ENCODE assay signal across 10 mouse cellular contexts in genomic region chr1:156963871-156964585, GRCm38 (mm10). TPM values are rescaled to one million over a fixed set of nuclear protein-coding genes. Genes with fewer than 3 reads are reported as not detected.
DNase-seq lines count a peak whose midpoint lies in the region; ATAC-seq lines count a peak whose summit lies in the region.
"Had no signal": no experiment of that assay in that cellular context is flagged by ENCODE, and none has a peak within 500 bp of the region (broad histone marks: within the 10 kb centered on the region; RNA-seq: fewer than 3 reads in every experiment).

No protein-coding gene starts in this region.

- no peaks in the 10 kb centered on the region for H3K36me3 ChIP-seq in liver, embryonic 12.5 days
- H3K36me3 ChIP-seq in embryonic facial prominence, embryonic 14.5 days (ENCODE audit: control insufficient read depth, insufficient read depth, low read length), result no peaks in the 10 kb centered on the region

- H3K27ac ChIP-seq in liver, embryonic 12.5 days, result peak overlapping the region; percentile 30; the same call in 1 of the 2 replicates
- H3K27ac ChIP-seq in embryonic facial prominence, embryonic 14.5 days (replicated peaks; ENCODE audit: low read depth, low read length), result peak overlapping the region; percentile 3; the same call in 1 of the 2 replicates

- WGBS in liver, embryonic 12.5 days (ENCODE audit: insufficient replicate concordance), result 12% methylated on average over 7 of the region's 7 CpGs
- WGBS in embryonic facial prominence, embryonic 14.5 days, result 20% methylated on average over 7 of the region's 7 CpGs

- H3K4me1 ChIP-seq in liver, embryonic 12.5 days, result peaks cover 24% of the 10 kb centered on the region
- peaks cover 15% of the 10 kb centered on the region for H3K4me1 ChIP-seq in embryonic facial prominence, embryonic 14.5 days (ENCODE audit: control insufficient read depth, insufficient read depth, low read length)

- ATAC-seq in liver, embryonic 12.5 days, result no peak
- peak; percentile 56 for ATAC-seq in embryonic facial prominence, embryonic 14.5 days (ENCODE audit: low read depth)

- DNase-seq in embryo, embryonic 11 days, result peak; percentile 35
- DNase-seq in embryo, embryonic 10 days (ENCODE audit: low spot score), result no peak
- DNase-seq in liver, result no peak
- peak; percentile 59 for DNase-seq in embryonic facial prominence, embryonic 14.5 days (ENCODE audit: low spot score)
- DNase-seq in mesoderm, embryonic 11.5 days (ENCODE audit: low read depth, low spot score), result peak; percentile 21
- no peak for DNase-seq in kidney, adult 11 months
- DNase-seq in right cerebral cortex, postnatal 25 days, result no peak
- DNase-seq: B cell, adult 2 months; kidney, adult 2 months had no signal

- H3K4me2 ChIP-seq in liver, embryonic 12.5 days, result no peak overlapping the region
- H3K4me2 ChIP-seq in embryonic facial prominence, embryonic 14.5 days (ENCODE audit: low read depth, low read length), result no peak overlapping the region

- H3K9me3 ChIP-seq in liver, embryonic 12.5 days (replicated peaks), result no peaks in the 10 kb centered on the region
- no peaks in the 10 kb centered on the region for H3K9me3 ChIP-seq in embryonic facial prominence, embryonic 14.5 days (ENCODE audit: control insufficient read depth, low read length)

- H3K9ac ChIP-seq in liver, embryonic 12.5 days, result no peak overlapping the region
- no peak overlapping the region for H3K9ac ChIP-seq in embryonic facial prominence, embryonic 14.5 days (ENCODE audit: low read depth, low read length)

- no peak overlapping the region for H3K4me3 ChIP-seq in liver, embryonic 12.5 days
- no peak overlapping the region for H3K4me3 ChIP-seq in embryonic facial prominence, embryonic 14.5 days (ENCODE audit: low read depth, low read length)

- H3K27me3 ChIP-seq in liver, embryonic 12.5 days (replicated peaks), result no peaks in the 10 kb centered on the region
- no peaks in the 10 kb centered on the region for H3K27me3 ChIP-seq in embryonic facial prominence, embryonic 14.5 days (replicated peaks; ENCODE audit: control insufficient read depth, insufficient read depth, low read length)

RNA-seq across cellular contexts. Expression of gene Ralgps2, which starts 24.6 kb away (rescaled TPM):
- polyA plus RNA-seq in liver, embryonic 12.5 days (2016; fragmentation: Nextera tagmentation; extraction: Ambion mirVana), result 25.6 and 26.8 TPM in 2 replicates
- 69.6 and 79.1 TPM in 2 replicates for polyA plus RNA-seq in embryonic facial prominence, embryonic 14.5 days (2014; fragmentation: Nextera tagmentation; extraction: Ambion mirVana)

Comparison
In these comparisons a context has a peak if more than half of its experiments do, and no peak if none do; other contexts are left out.
1. DNase-seq: peak in embryo, embryonic 11 days (single experiment), embryonic facial prominence, embryonic 14.5 days (single experiment) and mesoderm, embryonic 11.5 days (single experiment); none in embryo, embryonic 10 days (single experiment), liver (single experiment), kidney, adult 11 months (single experiment) and right cerebral cortex, postnatal 25 days (single experiment).